Mouse (Mus musculus) frontal cortex, postnatal 14 days (tissue): Measurements from ENCODE around the gene Tnrc6c.
A peak's percentile ranks its signal among the peaks of the same experiment; 100 is the strongest.

Source experiments
- DNase-seq, 2 experiments: peaks; one replicate each; pipeline ENCODE4 v3.0.0; 2022; ENCODE audit warnings: low spot score in 2 of 2

The Tnrc6c gene

DNA sequence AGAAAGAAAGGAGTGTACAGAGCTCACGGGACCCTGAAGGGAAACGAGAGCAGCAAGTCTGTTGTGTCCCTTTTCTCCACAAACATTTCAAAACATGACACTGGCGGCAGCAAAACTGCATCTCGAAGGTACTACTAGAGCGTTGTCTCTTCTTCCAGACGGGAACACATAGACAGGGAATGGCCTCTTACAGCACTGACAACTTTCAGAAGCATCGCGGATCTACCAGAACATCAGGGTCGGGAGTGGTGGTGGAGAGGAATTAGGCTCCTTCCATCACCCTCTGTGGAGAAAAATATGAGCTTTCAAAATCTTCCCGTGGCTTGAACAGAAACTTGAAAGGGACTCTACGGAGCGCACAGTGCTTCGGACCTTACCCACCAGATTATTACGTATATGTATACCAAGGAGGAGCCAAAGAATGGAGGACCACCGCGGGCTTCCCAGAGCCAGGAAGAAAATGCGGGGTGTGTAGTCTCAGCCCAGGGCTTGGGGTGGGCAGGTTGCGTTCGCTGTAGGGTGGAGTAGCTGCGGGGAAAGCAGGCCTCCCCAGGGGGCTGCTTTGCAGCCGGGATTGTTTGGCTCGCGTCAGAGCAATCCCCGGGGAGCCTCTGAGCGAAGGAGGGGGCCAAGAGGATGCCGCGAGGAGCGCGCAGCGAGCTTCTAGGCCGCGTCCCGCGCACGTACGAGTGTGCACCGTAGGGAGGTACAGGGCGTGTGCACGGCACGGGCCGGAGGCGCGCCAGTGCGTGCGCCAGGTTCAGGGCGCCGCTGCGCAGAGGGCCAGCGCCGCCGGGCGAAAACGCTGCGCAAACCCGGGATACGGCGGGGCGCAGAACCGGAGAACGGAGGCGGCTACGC lies at the start of gene Tnrc6c:
TSS of gene Tnrc6c (plus strand) at position 799 of the 861 bp plus-strand sequence.
- peak; percentile 77 to 79 for DNase-seq

DNA sequence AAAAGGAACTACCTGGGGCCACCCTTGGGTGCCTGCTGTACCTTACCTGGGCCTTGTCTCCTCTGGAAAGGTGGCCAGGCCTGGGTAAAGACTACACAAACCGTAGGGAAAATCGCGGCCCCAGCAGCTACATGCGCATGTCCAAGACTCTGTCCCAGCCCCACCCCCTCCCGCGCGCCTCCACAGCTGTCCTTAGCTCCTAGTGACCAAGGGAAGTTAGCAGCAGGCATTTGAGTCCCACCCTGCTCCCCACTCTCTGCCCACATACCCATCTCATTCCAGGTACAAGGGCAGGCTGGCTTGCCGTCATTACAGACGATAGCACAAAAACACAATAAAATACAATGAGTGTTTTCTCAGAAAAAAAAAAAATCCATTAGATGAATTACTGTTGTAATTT lies 48.0 kb upstream of the Tnrc6c start:
- DNase-seq = no peak

- no peak for DNase-seq
Measured at GRCm38 (mm10) chr11:117606605-117607203, 47.4 kb upstream of the Tnrc6c start.

- no peak for DNase-seq
Measured at GRCm38 (mm10) chr11:117608141-117608789, 45.8 kb upstream of the Tnrc6c start.

DNA sequence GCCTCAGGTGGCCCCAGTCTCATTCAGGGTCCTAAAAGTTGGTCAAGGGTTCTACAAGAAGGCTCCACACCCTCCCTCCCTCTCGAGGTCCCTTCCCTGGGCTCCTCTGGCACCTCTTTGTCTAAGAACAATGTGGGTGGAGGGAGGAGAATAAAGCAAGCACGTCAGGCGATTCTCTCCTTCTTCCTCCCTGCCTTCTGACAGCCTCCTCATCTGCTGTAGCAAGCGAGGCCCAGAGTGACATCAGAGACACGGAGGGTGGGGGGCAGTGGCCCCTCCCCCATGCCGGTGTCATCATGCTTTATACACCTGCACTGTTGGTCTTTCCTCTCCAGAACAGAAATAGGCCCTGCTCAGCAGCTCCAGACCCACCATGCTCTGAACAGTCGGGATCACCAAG lies 45.1 kb upstream of the Tnrc6c start:
- DNase-seq = no peak

GRCm38 (mm10) chr11:117610589-117610988 lies 43.5 kb upstream of the Tnrc6c start:
- DNase-seq = no peak

GRCm38 (mm10) chr11:117611068-117611467 lies 43.0 kb upstream of the Tnrc6c start:
- no peak for DNase-seq

GRCm38 (mm10) chr11:117611860-117612259 lies 42.2 kb upstream of the Tnrc6c start:
- DNase-seq = no peak

- DNase-seq = no peak
Measured at GRCm38 (mm10) chr11:117612885-117613284, 41.2 kb upstream of the Tnrc6c start.

GRCm38 (mm10) chr11:117617368-117617908 lies 36.7 kb upstream of the Tnrc6c start:
- no peak for DNase-seq

GRCm38 (mm10) chr11:117618214-117618613 lies 35.9 kb upstream of the Tnrc6c start:
- no peak for DNase-seq

DNA sequence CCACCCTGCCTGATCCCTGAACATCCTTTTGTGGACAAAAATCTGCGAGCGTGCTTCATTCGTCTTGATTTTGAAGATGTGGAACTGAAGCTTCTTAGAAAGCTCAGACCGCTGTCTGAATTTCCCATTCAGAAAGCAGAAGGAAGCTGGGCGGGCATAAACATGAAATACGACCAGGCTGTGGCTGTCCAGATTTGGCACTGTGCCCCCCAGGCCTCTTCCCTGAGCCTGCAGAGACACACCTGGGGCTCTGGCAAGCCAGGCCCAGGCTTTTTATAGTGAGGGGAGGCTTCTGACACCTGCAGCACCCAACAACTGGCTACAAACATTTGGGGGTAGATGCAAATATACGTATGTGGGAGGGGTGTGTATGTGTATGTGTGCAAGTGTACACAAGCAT lies 35.3 kb upstream of the Tnrc6c start:
- no peak for DNase-seq

- DNase-seq = no peak
Measured at GRCm38 (mm10) chr11:117619581-117619980, 34.5 kb upstream of the Tnrc6c start.

- no peak for DNase-seq
Measured at GRCm38 (mm10) chr11:117625196-117625595, 28.9 kb upstream of the Tnrc6c start.

- DNase-seq = no peak
Measured at GRCm38 (mm10) chr11:117626557-117626956, 27.5 kb upstream of the Tnrc6c start.

DNA sequence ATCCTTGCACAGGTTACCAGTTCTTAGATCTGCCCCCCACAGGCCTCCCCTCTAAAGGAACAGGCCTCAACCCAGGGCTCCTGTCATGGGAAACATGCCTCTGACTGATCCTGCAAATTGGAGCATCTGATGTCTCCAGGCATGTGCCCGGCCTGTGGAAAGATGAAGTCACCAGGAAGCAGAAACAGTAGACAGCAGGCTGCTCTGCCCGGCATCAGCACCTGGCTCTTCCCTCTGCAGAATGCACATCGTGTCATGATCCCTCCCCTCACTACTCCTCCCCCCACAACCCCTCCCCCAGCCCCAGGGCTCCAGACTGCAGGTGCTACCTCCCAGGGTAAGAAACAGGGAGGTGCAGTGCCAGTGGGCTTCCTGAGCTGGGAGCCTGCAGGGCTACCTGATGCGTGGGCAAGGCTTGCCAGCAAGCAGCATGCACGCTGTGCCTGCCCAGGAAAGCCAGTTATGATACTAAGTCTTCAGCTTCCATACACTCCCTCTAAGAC lies 27.0 kb upstream of the Tnrc6c start:
- DNase-seq = no peak

DNA sequence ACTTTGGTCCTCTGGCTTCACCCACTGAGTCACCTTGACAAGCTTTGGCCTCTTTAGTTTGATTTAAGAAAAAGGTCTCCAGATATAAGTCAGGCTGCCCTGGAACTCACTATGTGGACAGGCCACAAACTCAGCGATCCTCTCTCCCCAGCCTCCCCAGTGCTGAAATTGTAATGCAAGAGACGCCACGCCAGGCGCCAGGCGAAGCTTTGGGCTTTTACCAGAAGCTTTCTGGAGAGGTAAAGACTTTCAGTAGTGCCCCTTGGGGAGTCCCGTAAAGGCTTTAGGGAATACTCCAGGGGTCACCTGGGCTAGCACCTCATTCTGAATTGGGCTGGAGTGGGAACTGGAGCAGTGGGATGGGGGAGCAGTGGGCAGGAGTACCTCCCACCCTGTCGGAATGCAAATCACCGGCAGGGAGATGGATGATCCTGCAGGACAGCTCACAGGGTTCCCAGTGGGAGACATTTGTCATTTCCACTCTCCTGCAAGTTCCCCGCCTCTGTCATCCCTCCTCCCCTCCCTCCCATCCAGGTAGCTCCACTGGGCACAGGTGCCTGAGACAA lies 26.3 kb upstream of the Tnrc6c start:
- DNase-seq = peak in 1 of 2 experiments; percentile 18

DNA sequence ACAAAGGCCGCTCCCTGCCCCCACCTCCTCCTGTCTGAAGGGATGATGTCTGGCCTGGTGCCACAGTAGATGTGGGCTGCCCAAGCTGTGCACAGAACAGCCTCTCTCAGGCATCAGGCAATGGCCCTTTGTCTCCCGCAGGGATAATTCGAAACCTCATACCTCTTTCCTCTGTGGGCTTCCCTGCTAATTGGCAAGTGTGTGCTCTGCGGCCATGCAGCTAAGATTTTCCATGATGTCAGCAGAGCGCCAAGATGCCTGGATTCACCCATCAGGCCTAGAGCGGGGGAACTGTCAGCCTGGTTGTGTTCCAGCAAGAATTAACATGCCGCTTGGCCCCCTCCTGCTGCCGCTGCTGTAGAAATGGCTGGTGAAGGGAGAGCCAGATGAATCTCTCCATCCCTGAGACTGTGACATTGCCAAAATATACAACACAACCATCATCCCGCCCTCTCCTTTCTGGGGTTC lies 25.7 kb upstream of the Tnrc6c start:
- peak; percentile 61 to 62 for DNase-seq

DNA sequence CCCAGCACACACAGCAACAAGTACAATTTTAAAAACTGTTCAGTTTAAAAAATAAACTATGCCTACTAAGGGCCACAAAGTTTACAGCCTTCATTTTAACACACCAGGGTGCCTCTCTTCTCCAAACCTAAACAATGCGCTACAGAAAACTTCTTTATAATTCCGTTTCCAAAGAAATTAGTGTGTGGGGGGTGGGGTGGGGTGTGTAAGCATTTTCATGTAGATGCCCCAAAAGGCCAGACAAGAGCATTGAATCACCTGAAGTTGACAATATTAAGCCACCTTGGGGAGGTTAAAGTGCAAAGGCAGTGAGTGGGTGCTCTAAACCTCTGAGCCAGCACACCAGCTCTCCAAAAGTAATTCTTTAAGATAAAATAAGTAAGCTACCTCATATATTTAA lies 24.2 kb upstream of the Tnrc6c start:
- DNase-seq = no peak

- DNase-seq = no peak
Measured at GRCm38 (mm10) chr11:117630868-117631565, 23.1 kb upstream of the Tnrc6c start.

DNA sequence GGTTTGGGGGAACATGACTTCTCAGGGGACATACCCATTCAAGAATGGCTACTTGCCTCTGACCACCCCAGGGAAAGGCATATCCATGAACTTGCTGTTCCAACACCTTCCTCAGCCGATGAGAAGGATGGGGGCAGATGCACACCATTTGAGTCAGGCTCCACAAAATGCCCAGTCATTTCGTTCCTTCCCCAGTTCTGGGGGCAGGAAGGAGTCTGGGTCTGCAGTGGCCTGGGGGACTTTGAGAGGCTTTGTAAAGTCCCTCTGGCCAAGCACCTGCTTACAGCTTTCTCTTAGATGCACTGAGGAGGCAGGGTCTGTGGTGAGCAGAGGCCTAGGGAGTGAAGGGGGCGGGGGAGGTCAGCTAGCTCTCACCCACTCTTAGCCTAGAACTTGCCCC lies 20.8 kb upstream of the Tnrc6c start:
- no peak for DNase-seq
